Mouse (Mus musculus) ES-E14 (cell line): Measurements from ENCODE around the gene Slc22a12. TPM values are rescaled to one million over a fixed set of nuclear protein-coding genes. Genes with fewer than 3 reads are reported as not detected.
A peak's percentile ranks its signal among the peaks of the same experiment; 100 is the strongest.

ENCODE experiments used
- DNase-seq: peaks from one replicate; pipeline ENCODE4 v3.0.0-alpha.2; 2013; ENCODE audit warnings: low read depth, low spot score
- H3K27ac ChIP-seq: 2 replicates; pipeline ENCODE4 v1.5.1; 2012; ENCODE audit warnings: low read depth, mild to moderate bottlenecking, low read length, moderate library complexity, mixed read lengths; ENCODE audit not compliant: poor library complexity, insufficient read depth, severe bottlenecking
- H3K36me3 ChIP-seq: 2 replicates; pipeline ENCODE4 v1.6.1; 2012; ENCODE audit warnings: mild to moderate bottlenecking, low read length, moderate library complexity, mixed read lengths; ENCODE audit not compliant: control insufficient read depth, poor library complexity, insufficient read depth, severe bottlenecking
- H3K4me1 ChIP-seq, 2 experiments: fragments of 150-350 bp in 1 of 2; sonication (generic) in 1 of 2; 2 replicates each; pipeline ENCODE4 v1.6.1; 2012; ENCODE audit warnings: low read length in 2 of 2, mild to moderate bottlenecking in 1 of 2, mixed read lengths in 1 of 2; ENCODE audit not compliant: control insufficient read depth in 2 of 2, insufficient read depth in 2 of 2, poor library complexity in 1 of 2
- H3K4me3 ChIP-seq, 2 experiments: fragments of 150-350 bp in 1 of 2; sonication (generic) in 1 of 2; 2 replicates each; pipeline ENCODE4 v1.5.1; 2012; ENCODE audit warnings: low read length in 2 of 2, low read depth in 1 of 2, mild to moderate bottlenecking in 1 of 2, mixed read lengths in 1 of 2; ENCODE audit not compliant: insufficient read depth in 1 of 2, poor library complexity in 1 of 2, severe bottlenecking in 1 of 2
- H3K9ac ChIP-seq: 2 replicates; pipeline ENCODE4 v1.6.1; 2012; ENCODE audit warnings: low read depth, mild to moderate bottlenecking, low read length, mixed read lengths; ENCODE audit not compliant: poor library complexity, insufficient read depth, severe bottlenecking
- H3K9me3 ChIP-seq: fragments of 150-350 bp; sonication (generic); 2 replicates; pipeline ENCODE4 v1.6.1; 2012; ENCODE audit warnings: low read depth, mild to moderate bottlenecking, low read length; ENCODE audit not compliant: control insufficient read depth, insufficient read depth
- CHD2 ChIP-seq: IDR thresholded peaks from 2 replicates; pipeline ENCODE4 v1.6.1; 2014; ENCODE audit warnings: mild to moderate bottlenecking, low read depth, low read length, inconsistent platforms
- HCFC1 ChIP-seq: IDR thresholded peaks from 2 replicates; pipeline ENCODE4 v1.6.1; 2012; ENCODE audit warnings: low read length, inconsistent platforms, borderline replicate concordance; ENCODE audit not compliant: insufficient read depth
- MAFK ChIP-seq: IDR thresholded peaks from 2 replicates; pipeline ENCODE4 v1.6.1; 2014; ENCODE audit warnings: mild to moderate bottlenecking, low read depth, low read length, inconsistent platforms; ENCODE audit not compliant: insufficient read depth
- ZC3H11A ChIP-seq: IDR thresholded peaks from 2 replicates; pipeline ENCODE4 v1.6.1; 2012; ENCODE audit warnings: low read depth, mild to moderate bottlenecking, inconsistent platforms, low read length, borderline replicate concordance
- ZNF384 ChIP-seq: IDR thresholded peaks from 2 replicates; pipeline ENCODE4 v1.6.1; 2012; ENCODE audit warnings: low read depth, low read length, inconsistent platforms
- in situ Hi-C, 2 experiments: fragments of 600-800 bp; cut with MboI; formaldehyde crosslinking; loops; one replicate each; pipeline ENCODE4 v1.15.1; 2025; ENCODE audit warnings: low sequenced_read_pairs in 2 of 2, inconsistent platforms in 1 of 2; ENCODE audit not compliant: unreplicated experiment in 2 of 2
- total RNA-seq: library from RNA; depleted of rRNA; stranded (reverse); fragments of 300-350 nt; gene quantifications from 2 replicates; pipeline ENCODE4 v1.2.3, GENCODE M21; 2012

The Slc22a12 gene
- total RNA-seq, 1 experiment, result not detected

GRCm38 (mm10) chr19:6497150-6497801, 45.6 kb downstream of the Slc22a12 start:
- Histone ChIP-seq H3K4me3 (peak overlapping the region; percentile 72 to 79), H3K27ac (no peak overlapping the region), H3K9ac (no peak overlapping the region), H3K36me3 (no peaks in the 10 kb centered on the region), H3K9me3 (no peaks in the 10 kb centered on the region), H3K4me1 (peaks cover under 1 to 7% of the 10 kb centered on the region in 2 experiments; a peak in 1 of 4 replicates)
- TF ChIP-seq MAFK (no peak), CHD2 (no peak), ZC3H11A (no peak), HCFC1 (no peak), ZNF384 (no peak)
- in situ Hi-C loops, result loop anchor here in 1 of 2 experiments (10.0 kb wide), 1 partner anchor 78 kb away; no protein-coding TSS in a partner anchor
- DNase-seq, result no peak

DNA sequence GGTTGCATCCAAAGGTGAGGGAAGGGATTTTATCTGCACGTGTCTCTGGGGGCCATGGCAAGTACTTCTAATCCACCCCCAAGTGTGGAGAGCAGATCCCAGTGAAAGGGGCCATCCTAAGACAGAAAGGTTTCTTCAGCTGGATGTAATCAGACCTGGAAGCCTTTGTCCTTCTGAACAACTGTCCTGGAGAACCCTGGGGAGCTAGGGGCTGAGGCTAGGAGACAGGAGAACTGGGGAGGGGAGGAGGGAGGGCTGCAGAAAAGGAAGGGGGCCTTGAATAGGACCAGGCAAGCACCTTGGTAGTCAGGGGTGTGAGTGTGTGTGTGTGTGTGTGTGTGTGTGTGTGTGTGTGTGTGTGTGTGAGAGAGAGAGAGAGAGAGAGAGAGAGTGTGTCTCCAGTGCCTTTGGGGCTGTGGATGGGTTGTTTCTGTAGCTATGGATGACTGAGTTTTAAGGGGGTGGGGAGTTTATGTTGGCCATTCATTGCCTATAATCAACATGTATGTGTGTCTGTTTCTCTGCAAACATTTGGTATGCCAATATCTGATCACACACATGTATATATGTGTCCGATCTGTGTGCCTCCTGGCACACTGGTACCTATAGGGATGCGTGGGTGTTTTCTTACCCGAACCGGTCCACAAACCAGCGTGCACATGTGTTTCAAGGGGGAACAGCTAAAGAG, 46.2 kb downstream of the Slc22a12 start:
- H3K9me3 ChIP-seq, result no peaks in the 10 kb centered on the region
- in situ Hi-C loops, result loop anchor here in 1 of 2 experiments (10.0 kb wide), 1 partner anchor 78 kb away; no protein-coding TSS in a partner anchor
- H3K4me3 ChIP-seq, result peak overlapping the region in 1 of 2 experiments; percentile 72; a peak in 1 of 4 replicates
- no peak overlapping the region for H3K27ac ChIP-seq
- TF ChIP-seq ZNF384, result no peak
- H3K36me3 ChIP-seq, result no peaks in the 10 kb centered on the region
- H3K4me1 ChIP-seq, result peaks cover 2 to 4% of the 10 kb centered on the region in 2 experiments; a peak in 1 of 4 replicates
- DNase-seq, result no peak
- no peak overlapping the region for H3K9ac ChIP-seq

DNA sequence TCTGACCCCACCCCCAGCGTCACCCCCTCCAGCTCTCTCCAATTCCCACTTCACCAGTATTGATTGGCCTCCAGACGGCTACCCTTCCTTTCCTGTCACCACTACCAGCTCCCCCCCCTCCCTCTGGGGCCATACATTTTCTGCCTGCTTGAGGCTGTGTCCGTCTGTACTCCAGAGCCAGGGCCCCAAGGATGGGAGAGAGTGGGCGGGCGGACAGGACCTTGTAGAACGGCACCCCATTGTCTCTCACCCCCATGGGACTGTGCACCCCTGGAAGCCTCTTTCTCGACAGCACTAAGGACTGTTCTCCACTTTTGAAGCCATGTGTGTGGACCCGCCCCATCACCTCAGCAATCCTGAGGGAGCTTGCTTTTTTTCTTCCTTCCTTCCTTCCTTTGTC, 47.1 kb downstream of the Slc22a12 start:
- DNase-seq, result no peak
- Histone ChIP-seq H3K4me1 (peaks cover 2 to 4% of the 10 kb centered on the region in 2 experiments; a peak in 1 of 4 replicates), H3K36me3 (no peaks in the 10 kb centered on the region), H3K9me3 (no peaks in the 10 kb centered on the region), H3K27ac (no peak overlapping the region), H3K9ac (no peak overlapping the region), H3K4me3 (no peak overlapping the region)
- in situ Hi-C loops, result loop anchor here in 1 of 2 experiments (10.0 kb wide), 1 partner anchor 79 kb away; no protein-coding TSS in a partner anchor
- no peak for TF ChIP-seq ZC3H11A
- no peak for TF ChIP-seq CHD2
- TF ChIP-seq ZNF384, result no peak

DNA sequence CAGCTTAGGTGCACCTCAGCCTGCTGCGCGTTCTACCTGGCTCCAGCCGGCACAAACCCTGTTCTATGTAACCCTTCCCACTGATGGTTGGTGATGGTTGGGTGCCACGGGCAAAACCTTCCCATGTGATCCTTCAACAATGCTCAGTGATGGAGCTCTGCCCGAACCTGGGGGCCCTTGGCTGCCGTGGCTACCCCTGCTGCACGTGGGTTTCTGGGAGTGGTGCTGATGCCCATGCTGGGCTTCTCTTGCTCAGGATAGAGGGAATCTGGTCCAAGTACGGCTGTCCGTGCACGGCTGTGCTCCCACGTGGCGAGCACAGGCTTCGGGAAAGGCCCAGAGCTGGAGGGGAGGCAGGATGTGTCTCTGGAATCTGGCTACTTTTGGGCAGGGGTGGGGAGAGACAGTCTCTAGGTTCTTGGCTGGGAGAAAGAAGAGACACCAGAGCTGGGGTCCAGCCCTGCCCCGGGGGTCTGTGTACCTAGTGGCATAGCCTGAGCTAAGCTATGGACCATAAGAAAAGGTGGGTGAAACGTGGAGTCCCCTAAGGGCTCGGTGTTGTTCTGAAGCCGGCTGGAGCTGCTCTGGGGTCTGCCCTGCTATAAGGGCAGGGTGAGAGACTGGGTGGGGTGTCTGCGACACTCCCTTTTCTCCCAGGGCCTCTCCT, 48.2 kb downstream of the Slc22a12 start:
- no peak overlapping the region for H3K27ac ChIP-seq
- TF ChIP-seq HCFC1 (no peak), ZC3H11A (no peak), MAFK (no peak), CHD2 (no peak), ZNF384 (no peak)
- no peak overlapping the region for H3K4me3 ChIP-seq
- H3K4me1 ChIP-seq, result peaks cover 2 to 4% of the 10 kb centered on the region in 2 experiments; a peak in 1 of 4 replicates
- H3K9me3 ChIP-seq, result no peaks in the 10 kb centered on the region
- no peak for DNase-seq
- H3K36me3 ChIP-seq, result no peaks in the 10 kb centered on the region
- H3K9ac ChIP-seq, result no peak overlapping the region
- in situ Hi-C loops, result loop anchor here in 1 of 2 experiments (10.0 kb wide), 1 partner anchor 80 kb away; no protein-coding TSS in a partner anchor
